Mouse (Mus musculus) bone marrow, adult 2 months (tissue): ENCODE measurements around the gene Mixl1. TPM values are rescaled to one million over a fixed set of nuclear protein-coding genes. Genes with fewer than 3 reads are reported as not detected.

Experiments used
- H3K27ac ChIP-seq: fragments of 200-500 bp; 2 replicates; pipeline ENCODE4 v1.5.1; 2012; ENCODE audit warnings: low read depth, mild to moderate bottlenecking, control low read depth, inconsistent platforms, low read length; ENCODE audit not compliant: control insufficient read depth, poor library complexity, insufficient read depth
- H3K4me1 ChIP-seq: fragments of 200-500 bp; 2 replicates; pipeline ENCODE4 v1.6.1; 2011; ENCODE audit warnings: low read length; ENCODE audit not compliant: control insufficient read depth, insufficient read depth
- H3K4me3 ChIP-seq: fragments of 200-500 bp; replicated peaks from 2 replicates; pipeline ENCODE3; 2011; ENCODE audit warnings: mild to moderate bottlenecking, low read depth, low read length, control low read depth; ENCODE audit not compliant: control insufficient read depth
- CTCF ChIP-seq: fragments of 200-500 bp; IDR thresholded peaks from 2 replicates; pipeline ENCODE4 v1.5.1; 2011; ENCODE audit warnings: low read length, control low read depth; ENCODE audit not compliant: control insufficient read depth, insufficient read depth
- POLR2A ChIP-seq: fragments of 200-500 bp; IDR thresholded peaks from 2 replicates; pipeline ENCODE4 v1.6.1; 2011; ENCODE audit warnings: low read depth, mild to moderate bottlenecking, control low read depth, low read length, borderline replicate concordance; ENCODE audit not compliant: control insufficient read depth
- WGBS: fragments of 180-500 bp; shearing (Covaris S2); methylation state at CpG from one replicate; pipeline ENCODE4 v1.1.7; 2018; 5-methylcytosine and 5-hydroxymethylcytosine counted together
- polyA plus RNA-seq: library from polyadenylated mRNA; stranded (reverse); fragments of >200 nt; gene quantifications from 2 replicates; pipeline ENCODE4 v1.2.4, GENCODE M21; 2011; ENCODE audit warnings: low replicate concordance; ENCODE audit not compliant: missing spikeins, insufficient read depth, insufficient read length

Gene Mixl1
- polyA plus RNA-seq, 1 experiment = 1.3 TPM

GRCm38 (mm10) chr1:180718756-180719155 lies 21.9 kb upstream of the Mixl1 start:
- TF ChIP-seq CTCF (no peak), POLR2A (no peak)
- Histone ChIP-seq H3K27ac (no peak overlapping the region), H3K4me1 (no peaks in the 10 kb centered on the region; the same call in 1 of the 2 replicates), H3K4me3 (no peak overlapping the region)
- WGBS = 29% methylated on average over 5 of the region's 5 CpGs

DNA sequence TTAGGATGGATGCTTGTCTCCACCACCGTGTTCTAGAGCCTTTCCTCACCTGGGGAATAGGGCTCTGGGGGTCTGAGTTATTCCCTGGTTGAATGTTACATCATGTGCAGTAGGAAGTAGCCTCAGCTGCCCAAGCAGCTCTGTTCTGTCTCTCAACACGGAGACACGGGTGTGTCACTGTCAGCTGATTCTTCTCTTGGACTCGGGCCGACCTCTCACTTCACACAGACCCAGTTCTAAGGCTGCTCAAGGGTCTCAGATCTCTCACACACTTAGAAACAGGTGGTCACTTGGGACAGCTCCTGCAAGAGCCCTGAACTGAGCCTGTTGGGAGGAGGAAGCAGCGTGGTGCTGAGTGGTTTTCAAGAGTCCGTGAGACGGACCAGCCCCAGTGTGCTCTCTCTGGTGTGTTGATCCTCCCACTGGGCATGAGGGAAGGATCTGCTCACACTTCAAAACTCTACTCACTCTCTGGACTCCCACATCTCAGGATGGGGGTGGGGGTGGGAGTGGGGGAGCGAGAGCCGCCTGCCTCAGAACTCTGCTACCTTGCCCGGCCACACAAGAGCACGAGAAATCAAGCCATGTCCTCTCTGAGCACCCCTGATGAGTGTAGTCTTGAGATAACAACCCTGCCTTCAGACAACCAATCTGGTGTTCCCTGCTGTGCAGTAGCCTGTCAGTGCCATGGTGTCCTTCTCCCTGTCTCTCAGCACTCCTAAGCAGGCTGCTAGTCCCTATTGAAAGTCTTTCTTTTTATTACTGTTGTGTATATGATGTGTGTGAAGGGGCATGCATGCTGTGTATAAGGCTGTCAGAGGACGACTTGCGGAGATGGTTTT lies 12.3 kb upstream of the Mixl1 start:
- no peak for TF ChIP-seq CTCF
- TF ChIP-seq POLR2A = no peak
- WGBS = 67% methylated on average over 14 of the region's 14 CpGs
- no peak overlapping the region for H3K4me3 ChIP-seq
- H3K27ac ChIP-seq = no peak overlapping the region
- no peaks in the 10 kb centered on the region for H3K4me1 ChIP-seq

GRCm38 (mm10) chr1:180707813-180708212 lies 11.0 kb upstream of the Mixl1 start:
- Histone ChIP-seq H3K27ac (no peak overlapping the region), H3K4me1 (no peaks in the 10 kb centered on the region)
- WGBS = 60% methylated on average over 3 of the region's 3 CpGs

GRCm38 (mm10) chr1:180707368-180707767 lies 10.5 kb upstream of the Mixl1 start:
- TF ChIP-seq CTCF = no peak
- no peak for TF ChIP-seq POLR2A
- Histone ChIP-seq H3K27ac (no peak overlapping the region), H3K4me1 (no peaks in the 10 kb centered on the region), H3K4me3 (no peak overlapping the region)
- 12% methylated on average over 3 of the region's 3 CpGs for WGBS

More at GRCm38 (mm10) chr1:180707813-180708212, 11.0 kb upstream of the Mixl1 start:
- no peak overlapping the region for H3K4me3 ChIP-seq
- no peak for TF ChIP-seq CTCF
- TF ChIP-seq POLR2A = no peak

DNA sequence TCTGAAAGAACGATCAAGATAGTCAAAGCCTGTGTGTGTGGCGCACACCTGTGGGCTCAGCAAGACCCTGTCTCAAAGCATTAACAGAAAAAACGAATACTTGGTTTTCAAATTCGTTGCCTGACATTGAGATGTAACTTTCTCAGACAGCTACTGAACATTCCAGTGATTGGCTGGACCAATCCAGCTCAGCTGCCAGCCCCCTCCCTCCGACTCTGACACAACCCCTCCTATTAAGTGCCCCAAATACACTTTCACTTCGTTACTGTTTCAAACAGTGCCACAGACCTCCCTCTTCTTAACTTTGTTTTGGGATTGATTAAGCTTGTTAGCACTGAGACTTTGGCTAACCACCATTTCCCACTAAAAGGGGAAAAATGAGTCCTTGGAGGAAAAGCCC lies 6.6 kb upstream of the Mixl1 start:
- Histone ChIP-seq H3K27ac (no peak overlapping the region), H3K4me3 (no peak overlapping the region), H3K4me1 (no peaks in the 10 kb centered on the region)
- TF ChIP-seq POLR2A (no peak), CTCF (no peak)
- WGBS = 52% methylated on average over 6 of the region's 6 CpGs

GRCm38 (mm10) chr1:180698063-180698462 lies 1.2 kb upstream of the Mixl1 start:
- H3K4me3 ChIP-seq = no peak overlapping the region
- no peaks in the 10 kb centered on the region for H3K4me1 ChIP-seq
- 30% methylated on average over 5 of the region's 5 CpGs for WGBS
- TF ChIP-seq POLR2A = no peak
- H3K27ac ChIP-seq = no peak overlapping the region

GRCm38 (mm10) chr1:180691284-180691683 lies 5.5 kb downstream of the Mixl1 start:
- H3K4me1 ChIP-seq = no peaks in the 10 kb centered on the region
- WGBS = 88% methylated on average over 7 of the region's 7 CpGs

More at GRCm38 (mm10) chr1:180691284-180691683, 5.5 kb downstream of the Mixl1 start:
- TF ChIP-seq POLR2A (no peak), CTCF (no peak)
- no peak overlapping the region for H3K27ac ChIP-seq
- H3K4me3 ChIP-seq = no peak overlapping the region

Other genes starting within 250 kb of the Mixl1 start
- not detected in 2 replicates for gene Stum, start 213.5 kb downstream of the Mixl1 start, polyA plus RNA-seq
- 22.0 and 57.7 TPM in 2 replicates for gene Parp1, start 128.1 kb downstream of the Mixl1 start, polyA plus RNA-seq
- 8.0 and 14.3 TPM in 2 replicates for gene Lin9, start 55.9 kb downstream of the Mixl1 start, polyA plus RNA-seq
- 11.7 and 16.1 TPM in 2 replicates for gene Acbd3, start 29.0 kb upstream of the Mixl1 start, polyA plus RNA-seq
- 682 and 801 TPM in 2 replicates for gene H3f3a, start 116.9 kb upstream of the Mixl1 start, polyA plus RNA-seq
- gene Sde2, start 154.1 kb upstream of the Mixl1 start, polyA plus RNA-seq = 13.9 and 24.7 TPM in 2 replicates
- gene Lefty2, start 196.1 kb upstream of the Mixl1 start, polyA plus RNA-seq = 1.4 TPM in 1 of 2 replicates, not detected in the other
- gene Pycr2, start 207.3 kb upstream of the Mixl1 start, polyA plus RNA-seq = 32.3 and 48.1 TPM in 2 replicates
- 2.6 TPM in 2 replicates for gene Lefty1, start 238.0 kb upstream of the Mixl1 start, polyA plus RNA-seq
- gene Tmem63a, start 245.3 kb upstream of the Mixl1 start, polyA plus RNA-seq = 20.7 and 32.8 TPM in 2 replicates